ENCODE assay signal across 15 mouse cellular contexts in the genomic region with DNA sequence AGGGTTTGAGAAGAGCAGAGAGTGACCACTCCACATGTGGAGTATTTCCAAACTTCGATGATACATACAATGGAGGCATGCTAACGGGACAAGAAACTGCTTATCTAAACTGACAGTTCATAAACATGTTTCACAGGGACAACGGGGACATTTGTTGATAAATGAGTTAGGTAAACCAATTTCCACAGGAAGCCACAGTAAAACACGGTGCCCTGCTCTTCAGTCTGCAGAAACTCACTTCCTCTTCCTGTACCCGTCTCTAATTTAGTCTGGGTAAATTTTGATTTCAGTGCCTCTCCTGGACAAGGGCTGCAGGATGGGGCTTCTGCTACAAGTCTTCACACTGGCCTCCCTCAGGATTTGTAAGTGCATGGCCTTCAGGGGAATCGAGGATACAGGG.
DNase-seq lines count a peak whose midpoint lies in the region; ATAC-seq and TF ChIP-seq lines count a peak whose summit lies in the region.
"Had no signal": no experiment of that assay in that cellular context is flagged by ENCODE, and none has a peak within 500 bp of the region (broad histone marks: within the 10 kb centered on the region; RNA-seq: fewer than 3 reads in every experiment).

No protein-coding gene starts in this region.

- TF ChIP-seq RAD21 in MEL (IDR thresholded peaks at IDR 0.05; ENCODE audit: low read depth, low read length) = no peak

- no peak for ATAC-seq in liver, postnatal 0 days
- no peak for ATAC-seq in monocyte, adult 5-6 weeks (replicated peaks; ENCODE audit: insufficient number of reproducible peaks, low FRiP score, low TSS enrichment, poor library complexity, severe bottlenecking)
- ATAC-seq: intestine, embryonic 15.5 days had no signal

- WGBS in liver, postnatal 0 days (ENCODE audit: insufficient replicate concordance) = 26% methylated on average over 6 of the region's 6 CpGs

- peak; percentile 10 for DNase-seq in spleen, postnatal 36 days (ENCODE audit: low spot score in 2 of 2)
- no peak for DNase-seq in spleen, adult 12 weeks (ENCODE audit: low spot score)
- peak; percentile 11 for DNase-seq in MEL (ENCODE audit: low read depth, low spot score)
- no peak for DNase-seq in liver, postnatal 0 days
- DNase-seq in layer of hippocampus, adult 8-10 months (ENCODE audit: low spot score in 2 of 2) = no peak
- no peak for DNase-seq in ovary, adult 18-20 months (ENCODE audit: low spot score)
- DNase-seq: cerebellum, adult 9-10 months; heart, adult 2 months; left cerebral cortex, postnatal 4 days; liver, embryonic 13.5 days had no signal

- no peaks in the 10 kb centered on the region for H3K4me1 ChIP-seq in MEL (ENCODE audit: control insufficient read depth in 1 of 2, insufficient read depth in 2 of 2, low read length in 2 of 2)
- H3K4me1 ChIP-seq in liver, postnatal 0 days (ENCODE audit: insufficient read depth) = no peaks in the 10 kb centered on the region; the same call in 1 of the 2 replicates
- H3K4me1 ChIP-seq: forebrain, embryonic 10.5 days; intestine, embryonic 15.5 days; kidney, embryonic 15.5 days; neural tube, embryonic 13.5 days had no signal

- no peak for TF ChIP-seq POLR2A in MEL (IDR thresholded peaks at IDR 0.05; ENCODE audit: control insufficient read depth in 1 of 2, insufficient read depth in 1 of 2, low read depth in 1 of 2, low read length in 2 of 2, poor library complexity in 1 of 2)

- no peak for TF ChIP-seq EP300 in MEL (IDR thresholded peaks at IDR 0.05; ENCODE audit: low read depth in 1 of 2, low read length in 2 of 2)
- peak; percentile 21; the same call in 1 of the 2 replicates for TF ChIP-seq EP300 in liver, postnatal 0 days (IDR thresholded peaks at IDR 0.05; ENCODE audit: low read depth)

- H3K36me3 ChIP-seq in MEL (ENCODE audit: control insufficient read depth in 1 of 2, insufficient read depth in 2 of 2, low read length in 2 of 2) = no peaks in the 10 kb centered on the region
- H3K36me3 ChIP-seq in liver, postnatal 0 days (replicated peaks; ENCODE audit: insufficient read depth, low read length) = no peaks in the 10 kb centered on the region
- H3K36me3 ChIP-seq: forebrain, embryonic 10.5 days; intestine, embryonic 15.5 days; kidney, embryonic 15.5 days; liver, embryonic 13.5 days; neural tube, embryonic 13.5 days had no signal

- TF ChIP-seq CTCF in MEL (IDR thresholded peaks at IDR 0.05 in 2 of 3, conservative IDR thresholded peaks at IDR 0.05 in 1 of 3; ENCODE audit: control insufficient read depth in 1 of 3, insufficient read depth in 1 of 3, low read depth in 2 of 3, low read length in 3 of 3, poor library complexity in 1 of 3, severe bottlenecking in 1 of 3) = no peak
- no peak for TF ChIP-seq CTCF in liver, postnatal 0 days (IDR thresholded peaks at IDR 0.05; ENCODE audit: low read depth)

- no peaks in the 10 kb centered on the region; a peak in 1 of 4 replicates for H3K27me3 ChIP-seq in MEL (ENCODE audit: control insufficient read depth in 1 of 2, insufficient read depth in 2 of 2, low read length in 2 of 2)
- no peaks in the 10 kb centered on the region for H3K27me3 ChIP-seq in liver, postnatal 0 days (ENCODE audit: insufficient read depth, low read length)
- H3K27me3 ChIP-seq: intestine, embryonic 15.5 days; kidney, embryonic 15.5 days; liver, embryonic 13.5 days; neural tube, embryonic 13.5 days had no signal

- no peaks in the 10 kb centered on the region for H3K79me2 ChIP-seq in MEL (ENCODE audit: control insufficient read depth, insufficient read depth, low read length, poor library complexity)

- no peak overlapping the region for H3K27ac ChIP-seq in MEL (ENCODE audit: control insufficient read depth, low read depth, low read length)
- no peak overlapping the region for H3K27ac ChIP-seq in liver, postnatal 0 days (ENCODE audit: low read depth)
- H3K27ac ChIP-seq: forebrain, embryonic 10.5 days; heart, adult 2 months; intestine, embryonic 15.5 days; kidney, embryonic 15.5 days; liver, embryonic 13.5 days; neural tube, embryonic 13.5 days had no signal

- no peak overlapping the region for H3K4me3 ChIP-seq in MEL (ENCODE audit: control insufficient read depth in 1 of 2, insufficient read depth in 1 of 2, low read depth in 2 of 2, low read length in 2 of 2)
- no peak overlapping the region for H3K4me3 ChIP-seq in liver, postnatal 0 days (ENCODE audit: low read depth, low read length)
- H3K4me3 ChIP-seq: forebrain, embryonic 10.5 days; heart, adult 2 months; intestine, embryonic 15.5 days; kidney, embryonic 15.5 days; liver, embryonic 13.5 days; neural tube, embryonic 13.5 days had no signal

- no peaks in the 10 kb centered on the region for H3K9me3 ChIP-seq in MEL (replicated peaks; ENCODE audit: insufficient read depth, low read length)
- H3K9me3 ChIP-seq in liver, postnatal 0 days (ENCODE audit: low read length) = no peaks in the 10 kb centered on the region
- H3K9me3 ChIP-seq: forebrain, embryonic 10.5 days; intestine, embryonic 15.5 days; kidney, embryonic 15.5 days; liver, embryonic 13.5 days; neural tube, embryonic 13.5 days had no signal

- no peak overlapping the region for H3K4me2 ChIP-seq in liver, postnatal 0 days (ENCODE audit: low read depth, low read length)
- H3K4me2 ChIP-seq: intestine, embryonic 15.5 days; kidney, embryonic 15.5 days; liver, embryonic 13.5 days; neural tube, embryonic 13.5 days had no signal

- no peak overlapping the region for H3K9ac ChIP-seq in MEL (ENCODE audit: control insufficient read depth, low read depth, low read length, poor library complexity, severe bottlenecking)
- no peak overlapping the region for H3K9ac ChIP-seq in liver, postnatal 0 days (replicated peaks)
- H3K9ac ChIP-seq: intestine, embryonic 15.5 days; kidney, embryonic 15.5 days; liver, embryonic 13.5 days; neural tube, embryonic 13.5 days had no signal

TF ChIP-seq in MEL, 35 proteins besides CTCF, POLR2A, EP300 and RAD21:
- TF ChIP-seq ZC3H11A (IDR thresholded peaks at IDR 0.05; ENCODE audit: low read depth, low read length) (no peak), MAX (IDR thresholded peaks at IDR 0.05; ENCODE audit: low read length) (no peak), MAZ (IDR thresholded peaks at IDR 0.05; ENCODE audit: low read depth, low read length) (no peak), POLR2AphosphoS5 (IDR thresholded peaks at IDR 0.05; ENCODE audit: borderline replicate concordance, low read depth, low read length) (no peak), NRF1 (IDR thresholded peaks at IDR 0.05; ENCODE audit: insufficient read depth, low read depth, low read length, poor library complexity, severe bottlenecking) (no peak), GABPA (IDR thresholded peaks at IDR 0.05; ENCODE audit: low read depth, low read length) (no peak), TCF12 (IDR thresholded peaks at IDR 0.05; ENCODE audit: low read depth, low read length) (no peak), CHD1 (IDR thresholded peaks at IDR 0.05; ENCODE audit: low read depth, low read length) (no peak), USF2 (IDR thresholded peaks at IDR 0.05; ENCODE audit: borderline replicate concordance in 1 of 2, insufficient read depth in 1 of 2, low read depth in 1 of 2, low read length in 2 of 2) (no peak), UBTF (IDR thresholded peaks at IDR 0.05; ENCODE audit: borderline replicate concordance, insufficient read depth, low read depth, low read length) (no peak), CHD2 (IDR thresholded peaks at IDR 0.05; ENCODE audit: low read length) (no peak), ZNF384 (IDR thresholded peaks at IDR 0.05; ENCODE audit: low read depth, low read length) (no peak), GATA1 (IDR thresholded peaks at IDR 0.05; ENCODE audit: low read depth, low read length) (no peak)

Comparison
In these comparisons a context has a peak if more than half of its experiments do, and no peak if none do; other contexts are left out.
1. DNase-seq: peak in spleen, postnatal 36 days (2 of 2) and MEL (single experiment); none in spleen, adult 12 weeks (single experiment), liver, postnatal 0 days (single experiment), layer of hippocampus, adult 8-10 months (0 of 2) and ovary, adult 18-20 months (single experiment).